Mouse (Mus musculus): ENCODE data around the gene Adgrl2.
A peak's percentile ranks its signal among the peaks of the same experiment; 100 is the strongest.

Adgrl2 gene

DNA sequence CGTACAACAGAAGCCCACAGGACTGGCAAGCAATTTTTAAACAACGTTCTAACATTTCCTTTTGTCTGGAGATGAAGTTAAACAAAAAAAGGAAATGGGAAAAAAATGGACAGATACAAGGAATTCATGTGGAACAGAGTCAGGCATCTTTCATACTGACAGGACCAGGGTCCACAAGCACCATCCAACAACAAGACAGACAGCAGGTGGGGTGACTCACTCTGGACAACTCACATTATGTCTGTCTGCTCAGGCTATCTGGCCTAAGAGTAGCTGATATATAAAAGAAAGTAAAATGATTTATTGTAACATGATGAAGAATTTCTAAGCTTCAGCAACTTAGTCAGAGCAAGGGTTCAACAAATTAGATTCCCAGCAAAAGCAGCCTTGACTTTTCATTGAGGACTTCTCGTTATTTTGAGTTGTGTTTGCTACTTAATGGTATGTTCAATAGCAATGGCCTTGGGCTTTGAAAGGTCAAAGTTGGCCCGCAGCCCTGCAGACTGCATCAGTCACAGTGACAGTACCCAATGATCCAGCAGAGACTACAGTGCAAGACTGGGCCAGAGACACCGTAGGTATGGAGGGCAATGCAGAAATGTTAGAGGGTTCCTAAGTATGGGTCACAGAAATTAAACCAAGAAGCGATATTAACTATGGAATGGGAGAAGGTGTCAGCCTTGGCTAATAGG is 171.8 kb downstream of the Adgrl2 start:
- no peak for DNase-seq

DNA sequence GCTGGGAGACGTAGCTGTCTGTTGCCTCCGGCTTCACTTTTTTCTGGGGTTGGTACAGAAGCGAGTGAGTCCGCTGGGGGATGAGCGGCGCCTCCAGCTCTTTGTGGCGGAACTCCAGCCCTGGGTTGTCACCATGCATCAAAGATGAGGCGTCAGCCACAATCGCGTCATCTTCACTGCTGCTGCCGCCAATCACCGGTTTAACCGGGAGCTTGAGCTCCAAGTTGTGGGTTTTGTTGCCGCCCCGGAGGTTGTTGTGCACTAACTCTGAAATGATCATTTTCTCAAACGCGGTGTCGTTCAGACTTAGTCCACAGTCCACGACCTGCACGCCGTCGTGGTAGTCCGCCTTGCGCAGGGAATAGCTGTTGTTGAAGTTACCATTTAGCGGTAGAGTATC is 172.9 kb downstream of the Adgrl2 start:
- DNase-seq: no peak

DNA sequence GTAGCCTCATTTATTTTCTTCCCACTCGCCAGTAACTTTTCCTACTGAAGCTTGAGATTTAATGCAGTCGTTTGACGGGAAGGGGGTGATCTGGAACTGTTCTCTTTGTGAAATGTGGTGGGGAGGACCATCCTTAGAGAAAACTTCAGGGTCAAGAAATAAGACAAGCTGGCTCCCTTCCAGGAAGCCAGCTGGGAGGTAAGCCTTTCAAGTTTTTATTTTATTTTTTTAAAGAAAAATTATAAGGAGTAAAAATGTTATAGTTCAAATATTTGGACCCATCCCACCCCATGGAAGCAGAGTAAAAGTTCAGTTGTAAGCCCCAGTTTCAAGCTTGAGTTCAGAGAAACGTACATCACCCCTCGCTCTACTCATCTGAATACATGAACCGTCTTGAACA is 177.2 kb downstream of the Adgrl2 start:
- peak; percentile 19 for DNase-seq

DNA sequence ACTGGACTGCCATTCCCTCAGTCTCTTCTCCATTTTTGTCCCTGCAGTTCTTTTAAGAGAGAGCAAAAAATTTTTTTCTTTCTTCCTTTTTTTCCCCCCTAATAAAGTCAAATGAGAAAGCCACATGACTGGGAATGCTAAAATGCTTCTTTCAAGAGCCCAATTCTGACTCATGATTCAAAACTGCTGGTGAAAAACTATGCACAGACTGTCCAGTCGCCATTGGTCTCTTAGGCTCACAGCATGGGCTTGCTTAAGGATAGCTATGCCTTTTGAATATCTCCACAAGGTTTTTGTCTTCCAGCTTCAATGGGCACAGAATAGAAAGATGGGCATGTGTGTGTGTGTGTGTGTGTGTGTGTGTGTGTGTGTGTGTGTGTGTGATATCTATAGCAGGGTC is 178.3 kb downstream of the Adgrl2 start:
- DNase-seq: no peak

DNA sequence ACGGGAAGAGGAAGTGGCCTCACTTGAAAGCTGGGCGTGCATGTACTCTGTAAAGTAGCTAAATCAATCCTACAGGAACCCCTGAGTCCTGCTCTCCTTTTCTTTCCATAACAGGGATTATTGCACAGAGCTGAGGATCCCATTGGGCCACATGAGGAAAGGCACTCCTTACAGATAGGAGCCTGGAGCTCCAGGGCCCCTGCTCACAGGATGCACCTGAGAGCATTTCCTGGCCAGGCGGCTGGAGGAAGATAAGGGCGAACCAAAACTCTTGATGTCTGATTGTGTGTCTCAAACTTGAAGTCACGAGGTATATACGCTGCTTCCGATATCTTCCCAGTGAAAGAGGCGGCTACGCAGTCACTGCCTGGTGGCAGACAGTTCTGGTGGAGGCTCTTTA is 183.4 kb downstream of the Adgrl2 start:
- DNase-seq: peak; percentile 21

DNA sequence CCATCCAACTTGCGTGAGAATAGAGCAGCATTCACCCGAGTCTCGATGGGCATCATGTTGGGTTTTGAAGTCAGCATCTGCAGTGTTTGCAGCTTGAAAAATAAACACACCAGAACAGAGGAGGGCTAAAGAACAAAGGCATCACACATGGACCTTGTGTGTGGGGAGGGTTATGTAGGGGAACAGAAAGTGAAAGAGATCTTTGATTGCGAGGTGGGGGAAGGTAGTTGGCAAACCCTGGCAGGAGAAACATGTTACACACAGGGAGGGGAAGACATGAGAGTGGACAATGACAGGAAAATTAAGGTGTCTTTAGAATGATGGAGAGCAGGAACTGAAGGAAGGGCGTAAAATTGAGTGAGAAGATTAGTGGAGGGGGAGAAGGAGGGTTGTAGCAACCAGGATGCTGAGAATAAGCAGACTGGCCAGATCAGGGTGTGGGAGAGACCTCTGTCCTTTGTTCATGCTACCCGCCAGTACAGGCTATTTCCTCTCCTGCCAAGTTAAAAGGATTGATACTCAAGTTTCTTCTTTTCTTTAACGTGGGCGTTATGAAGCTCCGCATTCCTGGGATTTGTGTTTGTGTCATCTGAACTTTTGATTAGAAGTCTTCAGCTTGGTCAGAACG is 197.0 kb downstream of the Adgrl2 start:
- DNase-seq: no peak

DNA sequence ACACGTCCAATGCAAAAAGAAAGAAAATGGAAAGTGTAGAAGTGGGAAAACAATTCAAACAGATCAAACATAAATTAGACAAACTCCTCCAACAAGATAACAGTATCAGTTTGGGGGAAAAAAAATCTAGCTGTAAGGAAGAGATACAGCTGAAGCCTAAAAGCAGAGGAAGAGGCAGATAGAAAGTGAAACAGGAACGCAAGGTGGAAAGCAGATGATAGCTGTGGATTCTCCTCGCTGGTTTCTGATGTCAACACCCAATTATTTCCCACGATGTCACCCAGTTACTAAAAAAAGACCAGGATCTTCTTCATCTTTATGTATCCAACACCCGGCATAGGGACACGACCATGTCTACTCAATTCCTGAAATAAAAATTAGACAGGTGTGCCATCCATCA is 220.0 kb downstream of the Adgrl2 start:
- DNase-seq: no peak

Data from kidney, postnatal 10 days (tissue).